Mouse (Mus musculus) cerebellum, adult 2 months (tissue): ENCODE measurements around the gene Syt1. TPM values are rescaled to one million over a fixed set of nuclear protein-coding genes. Genes with fewer than 3 reads are reported as not detected.

ENCODE experiments used
- DNase-seq, 2 experiments: peaks; one replicate each; pipeline ENCODE4 v3.0.0; 2021
- H3K27ac ChIP-seq: fragments of 200-500 bp; 2 replicates; pipeline ENCODE4 v1.5.1; 2012; ENCODE audit warnings: low read length, control low read depth, inconsistent platforms; ENCODE audit not compliant: insufficient read depth
- H3K27me3 ChIP-seq: fragments of 200-500 bp; 2 replicates; pipeline ENCODE4 v1.6.1; 2012; ENCODE audit warnings: inconsistent platforms, mild to moderate bottlenecking, low read length, moderate library complexity; ENCODE audit not compliant: control insufficient read depth, insufficient read depth
- H3K4me1 ChIP-seq: fragments of 200-500 bp; 2 replicates; pipeline ENCODE4 v1.6.1; 2011; ENCODE audit warnings: low read length; ENCODE audit not compliant: control insufficient read depth, insufficient read depth
- H3K4me3 ChIP-seq: fragments of 200-500 bp; replicated peaks from 2 replicates; pipeline ENCODE3; 2011; ENCODE audit warnings: mild to moderate bottlenecking, low read depth, low read length, control low read depth; ENCODE audit not compliant: insufficient read depth
- CTCF ChIP-seq: fragments of 200-500 bp; IDR thresholded peaks from 2 replicates; pipeline ENCODE4 v1.5.1; 2011; ENCODE audit warnings: low read depth, mild to moderate bottlenecking, control low read depth, low read length, moderate library complexity, borderline replicate concordance; ENCODE audit not compliant: insufficient read depth
- POLR2A ChIP-seq: fragments of 200-500 bp; IDR thresholded peaks from 2 replicates; pipeline ENCODE4 v1.6.1; 2011; ENCODE audit warnings: low read length, control low read depth, borderline replicate concordance; ENCODE audit not compliant: insufficient read depth
- WGBS: fragments of 180-500 bp; shearing (Covaris S2); methylation state at CpG from one replicate; pipeline ENCODE4 v1.1.7; 2018; 5-methylcytosine and 5-hydroxymethylcytosine counted together
- polyA plus RNA-seq: library from polyadenylated mRNA; depleted of rRNA; stranded (reverse); fragments of >200 nt; gene quantifications from 2 replicates; pipeline ENCODE4 v1.2.3, GENCODE M21; 2012

Gene Syt1
- polyA plus RNA-seq, 1 experiment: 209 TPM

DNA sequence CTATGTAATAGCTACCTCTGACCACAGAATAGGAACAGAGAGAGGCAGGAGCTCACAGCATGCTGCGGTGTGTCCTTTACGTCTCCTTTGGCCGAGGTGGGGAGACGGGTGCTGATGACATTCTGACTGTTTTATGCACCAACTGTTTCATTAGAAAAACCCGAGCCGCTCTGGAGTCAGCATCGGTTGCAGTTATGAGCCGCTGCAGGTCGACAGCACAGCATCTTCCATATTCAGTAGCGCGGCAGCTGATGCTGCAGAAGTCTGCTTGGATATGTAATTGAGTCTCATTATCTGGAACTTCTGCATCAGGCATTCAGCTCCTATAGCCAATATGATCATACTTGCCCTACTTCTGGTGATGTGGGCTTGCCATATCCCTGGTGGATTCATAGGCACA is 485.3 kb downstream of the Syt1 start:
- no peak for DNase-seq
- peaks cover 9% of the 10 kb centered on the region; the same call in 1 of the 2 replicates for H3K4me1 ChIP-seq
- H3K27me3 ChIP-seq: no peaks in the 10 kb centered on the region
- no peak overlapping the region for H3K4me3 ChIP-seq
- WGBS: 88% methylated on average over 11 of the region's 11 CpGs
- H3K27ac ChIP-seq: no peak overlapping the region
- TF ChIP-seq CTCF (no peak), POLR2A (no peak)

DNA sequence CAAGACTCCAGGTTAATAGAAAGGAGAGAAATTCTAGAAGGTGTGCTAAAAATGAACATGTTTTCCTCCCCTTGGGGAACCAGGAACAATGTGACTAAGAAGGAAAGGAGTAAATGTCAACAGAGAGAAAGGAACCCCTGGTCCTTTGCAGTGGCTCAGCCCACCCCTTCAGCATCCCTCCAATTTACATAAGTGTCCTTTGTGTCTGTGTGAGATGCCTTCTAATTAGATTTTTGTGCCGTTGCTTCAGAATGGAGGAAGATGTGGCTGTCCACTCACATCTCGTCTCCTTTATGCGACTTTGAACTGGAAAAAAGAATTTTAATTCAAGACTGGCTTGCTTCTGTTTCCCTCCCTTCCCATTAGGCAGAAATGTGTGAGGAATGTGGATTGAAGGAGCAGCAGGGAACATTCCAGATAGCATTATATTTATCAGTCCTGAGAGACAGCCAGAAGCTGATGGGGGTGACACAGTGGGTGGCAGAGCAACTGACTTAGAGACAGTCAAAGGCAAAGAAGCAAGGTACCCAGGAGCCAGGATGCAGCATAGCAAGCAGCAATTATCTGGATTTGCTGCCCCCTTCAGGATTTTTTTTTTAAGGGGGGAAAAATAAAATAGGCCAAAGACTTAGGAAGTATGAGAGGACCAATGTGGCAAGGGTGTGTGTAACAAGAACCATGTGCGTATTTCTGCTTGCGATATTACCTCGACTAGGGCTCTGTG is 486.3 kb downstream of the Syt1 start:
- no peak overlapping the region; the same call in 1 of the 2 replicates for H3K27ac ChIP-seq
- peak; percentile 28 to 47 for DNase-seq
- no peak overlapping the region for H3K4me3 ChIP-seq
- WGBS: 57% methylated on average over 6 of the region's 6 CpGs
- peaks cover 9% of the 10 kb centered on the region; the same call in 1 of the 2 replicates for H3K4me1 ChIP-seq
- H3K27me3 ChIP-seq: no peaks in the 10 kb centered on the region
- TF ChIP-seq CTCF (no peak), POLR2A (no peak)

DNA sequence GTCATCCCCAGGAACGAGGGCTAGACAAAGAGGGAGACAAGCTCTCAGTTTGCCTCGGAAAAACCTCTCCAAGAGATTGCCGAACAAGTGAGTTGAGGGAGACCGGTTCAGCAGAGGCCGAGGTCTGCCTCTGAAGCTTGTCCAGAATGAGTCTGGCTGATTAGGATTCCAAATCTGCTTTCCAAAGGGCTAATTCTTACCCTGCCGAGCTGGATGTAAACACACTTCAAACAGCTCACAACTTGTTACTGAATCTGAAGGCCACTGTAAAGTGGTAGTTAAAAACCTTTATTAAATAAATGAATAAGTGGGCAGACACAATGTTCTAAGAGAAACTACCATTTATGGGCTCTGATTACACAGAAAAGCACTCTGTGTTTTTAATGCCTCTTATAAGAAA is 491.6 kb downstream of the Syt1 start:
- DNase-seq: no peak
- H3K4me1 ChIP-seq: no peaks in the 10 kb centered on the region; the same call in 1 of the 2 replicates
- no peaks in the 10 kb centered on the region for H3K27me3 ChIP-seq
- WGBS: 67% methylated on average over 6 of the region's 6 CpGs
- H3K4me3 ChIP-seq: no peak overlapping the region
- TF ChIP-seq POLR2A (no peak), CTCF (no peak)
- H3K27ac ChIP-seq: no peak overlapping the region

DNA sequence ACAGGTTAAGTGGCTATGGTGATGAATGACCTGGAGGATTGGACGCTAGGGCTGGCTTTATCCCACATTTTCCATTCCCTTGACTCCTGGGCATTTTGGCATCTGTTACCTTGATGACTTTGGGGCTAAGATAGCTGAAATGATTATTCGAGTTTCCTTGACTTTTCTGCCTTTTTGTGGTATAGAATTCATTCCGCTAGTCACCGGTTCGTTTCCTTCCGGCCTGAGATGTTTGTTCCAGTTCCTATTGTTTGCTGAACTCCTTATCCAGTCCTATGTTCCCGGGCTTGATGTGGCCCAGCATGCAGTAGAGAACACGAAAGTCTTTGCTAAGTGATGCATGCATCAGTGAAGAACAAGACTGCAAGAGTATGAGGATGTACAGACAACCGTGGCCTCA is 493.7 kb downstream of the Syt1 start:
- DNase-seq: no peak
- Histone ChIP-seq H3K27me3 (no peaks in the 10 kb centered on the region), H3K4me1 (no peaks in the 10 kb centered on the region), H3K4me3 (no peak overlapping the region), H3K27ac (no peak overlapping the region)
- WGBS: 51% methylated on average over 9 of the region's 9 CpGs
- TF ChIP-seq POLR2A (no peak), CTCF (no peak)

DNA sequence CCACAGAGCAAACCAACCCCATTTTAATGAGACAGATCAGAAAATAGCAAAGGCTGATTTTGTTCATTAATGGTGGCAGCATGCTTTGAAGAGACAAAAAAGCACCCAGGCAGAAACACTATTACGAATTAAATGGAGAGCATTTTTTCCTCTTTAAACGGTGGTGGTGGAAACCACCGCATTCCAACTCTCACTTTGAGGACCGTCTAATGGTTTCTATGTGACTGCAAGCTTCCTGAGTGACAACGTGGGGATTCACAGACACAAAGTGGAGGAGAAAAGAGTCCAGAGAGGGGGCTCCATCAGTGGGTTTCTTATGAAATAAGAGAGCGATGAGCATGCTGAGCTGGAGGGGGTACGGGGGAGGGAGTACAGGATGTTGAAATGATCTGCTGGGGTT is 496.1 kb downstream of the Syt1 start:
- H3K4me3 ChIP-seq: no peak overlapping the region
- no peaks in the 10 kb centered on the region for H3K27me3 ChIP-seq
- H3K27ac ChIP-seq: no peak overlapping the region
- no peak for DNase-seq
- TF ChIP-seq CTCF: no peak
- no peak for TF ChIP-seq POLR2A
- 69% methylated on average over 7 of the region's 7 CpGs for WGBS
- no peaks in the 10 kb centered on the region for H3K4me1 ChIP-seq

DNA sequence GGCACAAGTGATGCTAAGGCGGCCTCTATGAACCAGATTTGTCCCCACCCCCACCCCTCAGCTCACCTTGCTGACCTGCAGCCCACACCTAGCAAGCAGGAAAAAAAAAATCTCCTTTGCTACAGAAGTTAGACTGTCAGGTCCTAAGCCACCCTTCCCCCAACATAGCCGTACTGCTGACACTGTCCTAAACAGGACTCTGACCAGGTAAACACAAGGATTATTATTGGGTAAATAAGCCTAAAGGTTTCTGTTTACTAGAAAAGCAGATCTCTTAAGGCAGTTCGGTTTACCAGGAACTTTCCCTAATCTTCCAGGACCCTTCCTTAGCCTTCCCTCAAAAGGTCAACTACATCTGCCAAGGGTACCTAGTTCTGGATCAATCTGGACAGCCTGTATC is 501.2 kb downstream of the Syt1 start:
- TF ChIP-seq CTCF (no peak), POLR2A (no peak)
- no peaks in the 10 kb centered on the region for H3K4me1 ChIP-seq
- no peak overlapping the region for H3K27ac ChIP-seq
- no peaks in the 10 kb centered on the region for H3K27me3 ChIP-seq
- no peak for DNase-seq
- no peak overlapping the region for H3K4me3 ChIP-seq
- WGBS: 96% methylated on average over 3 of the region's 3 CpGs

DNA sequence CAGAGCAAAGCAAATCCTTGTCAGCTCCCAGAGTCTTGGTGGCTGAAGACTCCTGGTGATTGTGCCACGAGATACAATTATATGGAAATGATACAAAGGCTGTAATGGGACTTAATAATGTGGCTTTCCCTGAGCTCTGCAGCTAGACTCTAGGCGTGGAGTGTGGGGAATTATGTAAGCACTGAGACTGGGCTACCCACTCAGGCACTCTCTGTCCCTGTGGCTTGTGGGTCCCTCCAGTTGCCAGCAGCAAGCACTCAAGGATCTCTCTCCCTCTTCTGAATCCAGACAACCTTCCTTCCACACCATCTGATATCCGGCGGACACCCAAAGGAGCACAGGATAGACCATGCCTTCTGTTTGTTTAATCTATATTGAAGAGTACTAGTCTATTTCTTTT is 503.9 kb downstream of the Syt1 start:
- WGBS: 93% methylated on average over 4 of the region's 4 CpGs
- no peak for TF ChIP-seq CTCF
- DNase-seq: no peak
- no peak overlapping the region for H3K27ac ChIP-seq
- H3K27me3 ChIP-seq: no peaks in the 10 kb centered on the region
- no peaks in the 10 kb centered on the region for H3K4me1 ChIP-seq
- no peak overlapping the region for H3K4me3 ChIP-seq

DNA sequence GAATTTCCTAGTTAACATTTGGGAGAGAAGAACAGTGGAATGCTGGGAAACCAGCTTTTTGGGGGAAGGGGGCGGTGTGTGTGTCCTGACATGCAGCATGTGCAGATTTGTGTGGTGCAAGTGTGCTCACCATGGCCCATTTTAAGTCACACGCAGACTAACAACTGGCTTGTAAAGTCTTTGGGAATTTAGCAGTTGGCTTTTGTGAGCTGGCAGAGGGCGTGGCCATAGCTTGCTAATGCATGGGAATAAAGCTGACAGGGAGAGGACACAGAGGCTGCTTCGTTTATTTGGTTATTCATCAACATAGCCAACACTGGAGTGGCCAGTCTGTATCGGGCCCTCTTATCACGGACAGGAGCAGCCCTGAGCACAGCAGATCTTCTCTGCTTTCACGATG is 505.9 kb downstream of the Syt1 start:
- DNase-seq: no peak
- Histone ChIP-seq H3K27ac (no peak overlapping the region), H3K4me3 (no peak overlapping the region), H3K27me3 (no peaks in the 10 kb centered on the region), H3K4me1 (no peaks in the 10 kb centered on the region)
- TF ChIP-seq POLR2A: no peak
- no peak for TF ChIP-seq CTCF
- 74% methylated on average over 7 of the region's 7 CpGs for WGBS
